Mouse (Mus musculus) lung, adult 2 months (tissue): ENCODE data around the gene Pramel1. TPM values are rescaled to one million over a fixed set of nuclear protein-coding genes. Genes with fewer than 3 reads are reported as not detected.
"Not testable (repeated sequence)": the region's sequence is repeated elsewhere in the genome, so short reads cannot be mapped to it uniquely, and the experiment has no call there.

Source experiments
- DNase-seq: peaks from one replicate; pipeline ENCODE4 v3.0.0; 2022
- H3K4me1 ChIP-seq: fragments of 200-500 bp; 2 replicates; pipeline ENCODE4 v1.6.1; 2011; ENCODE audit warnings: low read length; ENCODE audit not compliant: control insufficient read depth, insufficient read depth
- H3K4me3 ChIP-seq: fragments of 200-500 bp; replicated peaks from 2 replicates; pipeline ENCODE3; 2011; ENCODE audit warnings: low read depth, mild to moderate bottlenecking, control low read depth, low read length; ENCODE audit errors: extremely low read depth
- CTCF ChIP-seq: fragments of 200-500 bp; IDR thresholded peaks from 2 replicates; pipeline ENCODE4 v1.5.1; 2011; ENCODE audit warnings: mild to moderate bottlenecking, low read length, control low read depth; ENCODE audit not compliant: insufficient read depth
- POLR2A ChIP-seq: fragments of 200-500 bp; IDR thresholded peaks from 2 replicates; pipeline ENCODE4 v1.6.1; 2011; ENCODE audit warnings: low read depth, mild to moderate bottlenecking, control low read depth, low read length, borderline replicate concordance; ENCODE audit errors: extremely low read depth
- WGBS: fragments of 180-500 bp; shearing (Covaris S2); methylation state at CpG from one replicate; pipeline ENCODE4 v1.1.7; 2018; 5-methylcytosine and 5-hydroxymethylcytosine counted together
- polyA plus RNA-seq: library from polyadenylated mRNA; depleted of rRNA; stranded (reverse); fragments of >200 nt; gene quantifications from 2 replicates; pipeline ENCODE4 v1.2.3, GENCODE M21; 2012; rRNA removed

Pramel1 gene
- not detected in 2 replicates for polyA plus RNA-seq

DNA sequence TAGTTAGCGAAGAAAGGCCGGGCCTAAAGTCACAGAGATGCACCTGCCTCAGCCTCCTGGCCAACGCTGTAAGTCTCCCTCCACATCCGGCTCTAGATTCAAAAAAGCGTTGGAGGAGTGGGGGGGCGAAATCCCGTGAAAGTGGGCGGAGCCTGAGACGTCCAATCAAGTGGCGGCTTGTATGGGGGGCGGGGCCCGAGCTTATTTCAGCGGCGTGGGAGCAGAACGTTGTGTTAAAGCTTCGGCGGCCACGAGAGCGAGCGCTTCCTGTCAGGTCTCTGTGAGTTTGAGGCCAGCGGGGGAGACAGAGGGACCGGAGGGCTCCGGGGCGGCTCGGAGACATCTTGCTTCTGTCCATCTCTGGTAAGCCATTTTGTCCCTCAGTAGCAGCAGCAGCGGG is at the start of gene Pramel1:
Pramel1 (plus strand) TSS at position 248 of the 400 bp plus-strand sequence.
- H3K4me3 ChIP-seq, result no peak within 1 kb of the TSS
- TF ChIP-seq POLR2A (no peak), CTCF (no peak)
- no peak for DNase-seq
- WGBS, result 79% methylated on average over 26 of the region's 26 CpGs
- H3K4me1 ChIP-seq, result no peaks in the 10 kb centered on the region; the same call in 1 of the 2 replicates

DNA sequence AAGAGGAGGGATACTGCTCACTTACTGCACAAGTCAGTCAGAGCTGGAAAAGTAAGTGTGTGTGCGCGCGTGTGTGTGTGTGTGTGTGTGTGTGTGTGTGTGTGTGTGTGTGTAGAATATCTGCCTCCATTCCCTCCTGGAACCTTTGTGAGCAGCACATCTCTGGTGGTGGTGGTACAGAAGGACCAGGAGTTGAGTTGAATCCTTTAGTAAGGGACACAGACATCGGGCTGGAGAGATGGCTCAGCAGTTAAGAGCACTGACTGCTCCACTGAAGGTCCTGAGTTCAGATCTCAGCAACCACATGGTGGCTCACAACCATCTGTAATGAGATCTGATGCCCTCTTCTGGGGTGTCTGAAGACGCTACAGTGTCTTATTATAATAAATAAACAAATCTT is 48.7 kb upstream of the Pramel1 start:
- not testable (repeated sequence) for H3K4me1 ChIP-seq, DNase-seq, H3K4me3 ChIP-seq
- 76% methylated on average over 5 of the region's 5 CpGs for WGBS

DNA sequence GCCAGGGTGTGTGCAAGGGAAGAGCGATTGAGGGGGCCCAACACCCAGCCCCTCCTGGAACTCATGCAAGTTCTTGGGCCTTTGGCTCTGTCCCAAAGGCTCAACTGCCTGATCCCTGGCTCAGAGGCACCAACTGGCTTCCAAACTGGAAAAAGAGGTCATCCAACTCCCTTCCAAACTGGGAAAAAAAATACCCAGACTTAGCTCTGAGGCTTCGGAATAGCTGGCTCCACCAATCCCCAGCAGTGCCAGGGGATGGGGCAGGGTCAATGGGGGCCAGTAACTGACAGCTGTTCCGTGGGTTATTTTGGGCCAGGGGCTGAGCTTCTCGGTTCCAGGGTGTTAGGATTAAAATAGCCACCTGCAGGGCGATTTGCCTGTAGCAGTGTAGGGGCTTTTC is 45.5 kb upstream of the Pramel1 start:
- TF ChIP-seq CTCF (no peak), POLR2A (no peak)
- no peaks in the 10 kb centered on the region for H3K4me1 ChIP-seq
- 18% methylated on average over 5 of the region's 5 CpGs for WGBS
- H3K4me3 ChIP-seq, result no peak overlapping the region
- no peak for DNase-seq

DNA sequence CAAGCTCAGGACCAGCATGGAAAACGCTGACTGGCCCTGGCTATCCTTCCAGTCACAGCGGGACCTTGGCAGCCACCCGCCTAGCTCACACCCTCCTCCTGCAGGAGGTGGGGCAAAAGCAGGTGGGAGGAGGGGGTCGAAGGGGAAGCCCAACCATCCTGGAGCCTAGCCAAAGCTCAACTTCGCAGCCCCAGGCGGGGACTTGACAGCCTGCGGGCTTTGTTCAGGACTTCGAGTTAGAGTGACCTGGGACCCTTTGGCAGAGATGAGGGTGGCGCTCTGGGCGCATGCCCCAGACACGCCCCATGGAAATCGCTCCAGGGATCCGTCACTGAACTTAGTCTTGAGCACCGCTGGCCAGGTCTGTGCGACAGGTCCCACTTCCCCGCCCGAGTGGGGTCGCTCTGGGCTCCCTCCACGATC is 44.7 kb upstream of the Pramel1 start, which contains the start of gene Lrrc38:
Lrrc38 (plus strand) TSS at position 274 of the 423 bp plus-strand sequence.
- TF ChIP-seq CTCF, result no peak
- TF ChIP-seq POLR2A, result no peak

DNA sequence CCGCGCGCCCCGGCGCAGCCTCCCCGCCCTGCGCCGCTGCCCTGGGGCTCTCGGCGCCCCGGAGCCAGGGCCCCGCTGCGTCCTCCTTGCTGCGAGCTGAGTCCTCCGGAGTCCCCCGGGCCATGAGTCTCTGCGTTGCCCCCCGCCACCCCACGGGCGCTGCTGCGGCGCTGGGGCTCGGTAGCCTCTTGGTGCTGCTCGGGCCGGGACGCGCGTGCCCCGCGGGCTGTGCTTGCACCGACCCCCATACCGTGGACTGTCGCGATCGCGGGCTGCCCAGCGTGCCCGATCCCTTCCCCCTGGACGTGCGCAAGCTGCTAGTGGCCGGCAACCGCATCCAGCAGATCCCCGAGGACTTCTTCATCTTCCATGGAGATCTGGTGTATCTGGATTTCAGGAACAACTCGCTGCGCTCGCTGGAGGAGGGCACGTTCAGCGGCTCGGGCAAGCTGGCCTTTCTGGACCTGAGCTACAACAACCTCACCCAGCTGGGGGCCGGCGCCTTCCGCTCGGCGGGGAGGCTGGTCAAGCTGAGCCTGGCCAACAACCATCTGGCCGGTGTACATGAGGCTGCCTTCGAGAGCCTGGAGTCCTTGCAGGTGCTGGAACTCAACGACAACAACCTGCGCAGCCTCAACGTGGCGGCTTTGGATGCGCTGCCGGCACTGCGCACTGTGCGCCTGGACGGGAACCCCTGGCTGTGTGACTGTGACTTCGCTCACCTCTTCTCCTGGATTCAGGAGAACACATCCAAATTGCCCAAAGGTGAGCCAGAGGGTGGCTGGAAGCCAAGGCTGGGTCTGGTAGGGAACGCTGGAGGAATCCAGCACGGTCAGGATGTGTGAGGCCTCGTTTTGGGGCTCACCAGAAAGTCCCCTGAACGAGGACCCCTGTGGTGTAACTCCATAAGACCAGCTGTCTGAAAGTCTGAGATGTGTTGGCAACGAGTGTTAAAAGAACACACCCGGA is 43.9 kb upstream of the Pramel1 start:
- 3% methylated on average over 72 of the region's 72 CpGs for WGBS
- Histone ChIP-seq H3K4me1 (no peaks in the 10 kb centered on the region), H3K4me3 (no peak overlapping the region)
- no peak for DNase-seq
- TF ChIP-seq POLR2A (no peak), CTCF (no peak)

More for the DNA sequence above, 44.7 kb upstream of the Pramel1 start, which contains the start of gene Lrrc38:
- no peak for DNase-seq
- Histone ChIP-seq H3K4me1 (no peaks in the 10 kb centered on the region), H3K4me3 (no peak within 1 kb of the TSS)
- WGBS, result under 1% methylated on average over 19 of the region's 19 CpGs

DNA sequence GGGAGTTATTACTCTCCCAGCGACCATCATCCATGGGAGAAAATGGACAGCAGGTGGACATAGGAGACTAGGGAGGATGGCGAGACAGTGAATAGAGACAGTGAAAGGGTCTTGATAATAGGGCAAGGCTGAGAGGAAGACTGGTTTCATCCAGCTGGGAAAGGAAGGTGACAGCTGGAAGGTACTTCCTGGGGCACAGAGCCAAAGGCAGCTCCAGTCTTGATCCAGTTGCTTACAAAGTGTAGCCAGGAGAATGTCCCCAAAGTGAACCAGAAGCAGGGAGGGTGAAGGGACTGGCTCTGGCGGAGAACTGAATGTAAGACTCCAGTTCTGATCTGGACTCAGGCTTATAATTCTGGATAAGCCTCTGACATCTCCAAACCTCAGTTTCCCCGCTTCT is 41.9 kb upstream of the Pramel1 start:
- Histone ChIP-seq H3K4me3 (no peak overlapping the region), H3K4me1 (no peaks in the 10 kb centered on the region)
- TF ChIP-seq CTCF (no peak), POLR2A (no peak)
- DNase-seq, result no peak
- 78% methylated on average over 4 of the region's 4 CpGs for WGBS

DNA sequence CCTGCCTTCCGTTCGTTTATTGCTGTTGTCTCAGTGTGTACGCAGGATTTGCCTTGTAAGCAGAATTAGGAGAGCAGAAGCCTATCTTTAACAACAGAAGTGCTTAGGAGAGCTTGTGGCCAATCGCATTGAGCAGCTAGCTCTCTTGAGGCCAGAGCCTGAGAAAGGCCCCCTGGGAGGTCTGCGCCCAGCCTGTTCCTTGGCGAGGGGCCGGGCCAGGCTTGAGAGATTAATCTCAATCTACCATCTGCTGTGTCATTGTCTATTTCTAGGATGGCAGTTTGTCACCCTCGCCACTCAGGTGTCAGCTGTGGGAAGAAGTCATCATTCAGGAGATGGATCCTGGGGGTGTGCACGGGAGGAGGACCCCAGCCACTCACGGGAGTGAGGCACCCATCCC is 32.7 kb upstream of the Pramel1 start:
- TF ChIP-seq CTCF (no peak), POLR2A (no peak)
- Histone ChIP-seq H3K4me3 (no peak overlapping the region), H3K4me1 (no peaks in the 10 kb centered on the region)
- DNase-seq, result no peak
- WGBS, result 59% methylated on average over 10 of the region's 10 CpGs

DNA sequence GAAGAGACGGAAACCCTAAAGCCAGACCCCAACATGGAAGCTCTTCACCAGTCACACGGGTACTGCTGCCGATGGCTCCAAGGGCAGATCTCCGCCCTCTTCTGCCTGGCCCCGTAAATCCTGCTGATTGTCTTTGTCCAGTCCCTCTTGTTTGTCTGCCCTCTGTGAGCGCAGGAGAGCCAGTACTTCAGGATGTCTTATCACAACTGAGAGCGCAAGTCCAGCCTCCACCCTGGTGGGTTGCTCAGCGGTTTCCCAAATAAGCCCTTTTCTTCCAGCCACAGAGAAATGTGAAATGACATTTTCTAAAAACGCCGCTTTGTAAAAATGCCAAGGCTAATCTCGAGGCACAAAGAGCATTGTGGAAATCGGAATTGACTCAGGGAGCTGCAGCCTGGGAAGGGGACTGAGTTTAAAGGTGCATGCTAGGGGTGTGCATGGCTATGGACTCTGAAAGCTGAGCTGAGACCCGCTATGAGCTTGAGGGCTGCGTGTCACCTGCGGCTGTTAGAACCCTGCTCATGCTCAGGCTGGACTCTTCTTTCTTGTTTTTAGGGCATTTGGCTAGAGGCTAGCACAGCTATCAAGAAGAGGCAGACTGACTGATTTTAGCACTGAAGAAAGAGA is 27.7 kb upstream of the Pramel1 start:
- TF ChIP-seq CTCF, result no peak
- TF ChIP-seq POLR2A, result no peak
- 52% methylated on average over 15 of the region's 15 CpGs for WGBS
- DNase-seq, result no peak
- no peaks in the 10 kb centered on the region for H3K4me1 ChIP-seq
- no peak overlapping the region for H3K4me3 ChIP-seq

DNA sequence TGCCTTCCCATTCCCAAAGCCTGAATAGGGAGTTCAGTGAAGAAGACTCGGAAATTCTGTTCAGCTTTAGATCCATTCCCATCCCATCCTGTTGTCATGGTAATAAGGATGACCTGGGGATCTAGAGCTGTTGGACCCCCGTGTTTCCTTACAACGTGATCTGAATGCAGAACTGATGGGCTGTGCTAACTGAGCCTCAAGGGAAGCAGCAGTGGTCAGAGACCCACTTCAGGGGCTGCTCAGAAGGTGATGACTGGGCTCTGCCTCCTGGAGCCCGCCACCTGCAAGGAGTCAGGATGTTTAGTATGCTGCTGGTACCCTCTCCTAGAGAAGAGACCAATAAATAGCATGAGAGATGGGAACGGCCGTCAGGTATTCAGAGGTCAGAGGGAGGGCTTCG is 14.7 kb upstream of the Pramel1 start:
- WGBS, result 39% methylated on average over 7 of the region's 7 CpGs
- TF ChIP-seq POLR2A, result no peak
- no peak for TF ChIP-seq CTCF
- Histone ChIP-seq H3K4me3 (no peak overlapping the region), H3K4me1 (no peaks in the 10 kb centered on the region)
- DNase-seq, result no peak

DNA sequence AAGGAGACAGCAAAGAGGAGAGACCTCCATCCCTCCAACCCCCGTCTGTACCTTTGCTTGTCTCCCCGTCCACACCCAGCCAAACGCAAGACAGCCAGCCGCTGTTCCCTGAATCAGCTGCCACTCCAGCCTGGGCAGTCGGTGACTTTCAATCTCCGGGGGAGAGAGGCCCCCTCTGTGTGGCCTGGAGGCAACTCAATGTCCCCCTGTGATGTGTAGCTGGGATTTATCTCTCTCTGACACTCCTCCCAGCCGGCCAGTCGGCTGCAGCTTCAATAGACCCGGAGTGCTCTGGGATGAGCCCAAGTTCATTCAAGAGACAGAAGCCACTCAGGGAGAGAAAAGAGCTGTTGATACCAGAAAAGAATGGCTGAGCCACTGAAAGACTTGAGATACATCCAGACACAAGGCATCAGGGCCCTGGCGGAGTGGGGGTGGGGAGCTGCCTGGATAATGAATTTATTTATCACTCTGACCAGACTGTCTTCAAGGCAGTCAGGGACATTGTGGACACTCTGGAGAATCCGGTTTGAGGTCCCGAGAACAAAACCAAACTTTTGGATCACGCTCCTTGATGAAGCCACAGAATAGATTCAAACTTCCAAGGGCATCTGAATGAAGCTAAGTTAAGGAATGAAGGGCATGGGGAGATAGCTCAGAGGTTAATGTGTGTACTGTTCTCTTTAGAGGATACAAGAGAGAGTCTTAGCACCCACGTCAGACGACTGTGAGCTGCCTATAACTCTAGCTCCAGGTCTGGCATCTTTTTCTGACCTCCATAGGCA is 14.1 kb upstream of the Pramel1 start:
- TF ChIP-seq CTCF (no peak), POLR2A (no peak)
- Histone ChIP-seq H3K4me3 (no peak overlapping the region), H3K4me1 (no peaks in the 10 kb centered on the region)
- DNase-seq, result no peak
- 32% methylated on average over 15 of the region's 15 CpGs for WGBS
